Mouse (Mus musculus) heart, adult 11 months (tissue): Measurements from ENCODE around the gene 6330409D20Rik.

ENCODE experiments used
- DNase-seq: peaks from one replicate; pipeline ENCODE4 v3.0.0; 2022

The 6330409D20Rik gene

GRCm38 (mm10) chr2:32693282-32693681, 47.5 kb downstream of the 6330409D20Rik start:
- peak; percentile 90 for DNase-seq

- peak; percentile 96 for DNase-seq
Measured at GRCm38 (mm10) chr2:32692496-32692895, 48.3 kb downstream of the 6330409D20Rik start.

DNA sequence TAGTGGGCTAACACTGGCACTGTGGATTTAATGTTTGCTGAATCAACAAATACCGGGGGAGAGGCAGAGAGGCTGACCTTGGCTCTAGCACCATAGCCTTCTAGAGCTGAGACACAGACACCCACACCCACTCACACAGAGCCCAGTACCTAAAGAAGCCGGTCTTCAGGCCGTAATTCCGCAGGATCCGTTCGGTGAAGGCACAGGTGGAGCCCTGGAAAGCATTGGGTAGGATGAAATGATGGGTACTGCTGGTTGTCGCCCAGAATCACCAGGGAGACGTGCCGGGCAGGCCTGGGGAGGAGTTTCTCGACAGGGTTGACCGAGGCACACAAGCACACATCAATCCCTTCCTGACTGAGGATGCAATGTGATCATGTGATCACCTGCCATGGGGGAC, 49.8 kb downstream of the 6330409D20Rik start:
- peak; percentile 94 for DNase-seq

DNA sequence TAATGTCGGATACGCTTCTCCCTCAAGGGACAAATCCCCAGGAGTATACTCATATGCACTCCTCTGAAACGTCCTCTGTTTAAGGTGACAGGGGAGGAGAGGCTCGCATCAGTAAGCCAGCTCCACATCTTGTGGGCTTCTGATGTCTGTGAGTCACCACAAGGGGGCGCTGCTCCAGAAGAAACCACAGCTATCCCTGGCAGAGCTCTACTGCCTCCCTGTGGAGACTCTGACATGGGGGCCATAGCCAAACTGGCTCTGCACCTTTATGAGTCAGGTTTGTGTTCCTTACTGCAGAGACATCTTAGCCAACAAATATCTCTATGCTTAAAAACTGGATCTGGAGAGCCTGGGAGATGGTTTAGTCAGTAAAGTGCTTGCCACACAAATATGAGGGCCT, 51.4 kb downstream of the 6330409D20Rik start:
- peak; percentile 98 for DNase-seq

DNA sequence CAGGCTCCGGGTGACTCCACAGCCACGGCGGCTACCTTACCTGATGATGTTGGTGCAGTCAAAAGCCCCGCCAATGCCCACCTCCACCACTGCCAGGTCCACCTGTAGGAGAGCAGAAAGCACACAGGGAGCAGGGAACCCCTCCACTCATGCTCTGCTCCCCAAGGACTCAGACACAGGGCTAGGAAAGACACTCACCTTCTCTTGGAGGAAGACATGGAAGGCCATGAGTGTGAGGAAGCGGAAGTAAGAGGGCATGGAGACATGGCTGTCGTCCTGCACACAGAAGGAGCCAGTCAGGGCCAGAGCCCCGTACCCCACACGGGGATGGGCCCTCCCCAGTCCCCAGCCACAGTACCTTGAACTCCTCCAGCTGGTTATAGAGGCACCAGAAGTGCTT, 53.3 kb downstream of the 6330409D20Rik start:
- peak; percentile 93 for DNase-seq

DNA sequence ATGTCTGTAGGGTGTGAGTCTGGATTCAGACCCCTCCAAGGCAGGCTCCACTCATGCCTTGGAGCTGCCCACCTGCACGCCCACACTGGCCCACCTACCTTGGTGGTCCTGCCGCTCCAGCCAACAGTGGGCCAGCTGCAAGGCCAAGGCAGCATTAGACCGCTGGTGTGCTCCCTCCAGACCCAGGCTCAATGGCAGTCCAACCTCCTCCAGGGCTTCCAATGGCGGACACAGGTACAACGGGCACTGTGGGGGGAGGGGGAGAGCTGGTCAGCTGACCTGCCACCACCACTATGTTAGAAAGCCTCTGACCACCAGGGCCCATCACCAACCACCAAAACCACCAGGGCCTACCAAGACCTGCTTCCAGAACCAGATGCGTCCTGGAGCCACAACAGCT, 54.2 kb downstream of the 6330409D20Rik start:
- DNase-seq: peak; percentile 92

GRCm38 (mm10) chr2:32685807-32686206, 55.0 kb downstream of the 6330409D20Rik start:
- DNase-seq: peak; percentile 94

GRCm38 (mm10) chr2:32684681-32685428, 56.0 kb downstream of the 6330409D20Rik start:
- peak; percentile 94 for DNase-seq

DNA sequence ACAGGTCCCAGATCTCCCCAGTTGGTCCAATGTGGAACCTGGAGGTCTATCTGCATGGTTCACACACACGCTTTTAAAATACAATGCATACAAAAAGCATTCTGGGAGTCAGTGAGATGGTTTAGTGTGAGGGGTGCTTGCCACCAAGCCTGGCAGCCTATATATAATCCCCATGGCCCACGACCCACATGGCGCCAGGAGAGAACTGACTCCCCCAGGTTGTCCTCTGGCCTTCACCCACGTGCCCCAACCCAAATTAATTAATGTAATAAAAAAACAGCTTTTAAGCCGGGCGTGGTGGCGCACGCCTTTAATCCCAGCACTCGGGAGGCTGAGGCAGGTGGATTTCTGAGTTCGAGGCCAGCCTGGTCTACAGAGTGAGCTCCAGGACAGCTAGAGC, 57.1 kb downstream of the 6330409D20Rik start:
- peak; percentile 93 for DNase-seq

- peak; percentile 96 for DNase-seq
Measured at GRCm38 (mm10) chr2:32682721-32683417, 57.9 kb downstream of the 6330409D20Rik start.
